Mouse (Mus musculus) inflammation-experienced regulatory T-cells, adult 6 months (primary cell): ENCODE measurements around the gene Ccdc93. TPM values are rescaled to one million over a fixed set of nuclear protein-coding genes. Genes with fewer than 3 reads are reported as not detected.

Experiments
- ATAC-seq: one replicate; pipeline ENCODE4 v1.8.0; 2017
- polyA plus RNA-seq, 3 experiments: library from polyadenylated mRNA; unstranded; fragments of 100-300 nt; shearing (Covaris generic); gene quantifications; one replicate each; pipeline ENCODE4 v1.2.1; 2017

The Ccdc93 gene
- polyA plus RNA-seq, 3 experiments from 2014 or later, result 16.2 to 18.5 (median 16.3) TPM

DNA sequence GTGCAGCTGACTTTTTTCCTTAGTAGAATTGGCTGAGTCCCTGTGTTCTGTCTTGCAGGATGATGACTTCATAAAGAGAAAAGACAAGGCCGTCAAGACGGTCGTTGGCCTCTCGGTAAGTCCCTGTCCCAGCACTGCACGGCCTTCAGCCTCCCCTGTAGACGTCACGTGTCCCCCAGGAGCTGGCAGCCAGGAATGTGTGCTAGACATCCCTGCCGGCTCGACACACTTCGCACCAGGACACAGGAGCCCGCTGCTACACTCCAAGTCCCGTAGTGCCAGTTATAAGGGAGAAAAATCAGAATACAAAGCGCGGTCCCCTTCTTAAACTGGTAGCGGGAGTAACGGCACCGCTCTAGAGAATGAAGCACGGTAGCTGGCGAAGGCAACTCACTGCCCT, 17.3 kb downstream of the Ccdc93 start:
- ATAC-seq, result no peak

DNA sequence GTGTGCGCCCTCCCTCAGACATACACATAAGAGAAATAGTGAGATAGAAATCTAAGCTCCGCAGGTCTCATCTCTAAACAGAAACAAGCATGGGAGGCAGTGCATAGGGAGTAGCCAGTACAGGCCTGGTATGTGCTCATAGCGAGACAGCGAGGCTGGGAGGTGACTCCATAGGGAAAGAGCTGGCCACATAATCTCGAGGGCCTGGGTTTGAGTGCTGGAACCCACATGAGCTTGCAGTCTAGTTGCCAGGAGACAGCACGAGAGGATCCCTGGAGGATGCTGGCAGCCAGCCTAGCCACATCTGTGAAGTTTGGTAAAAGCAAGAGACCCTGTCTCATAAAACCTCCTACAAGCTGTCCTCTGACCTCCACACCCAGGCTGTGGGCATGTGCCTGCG, 20.2 kb downstream of the Ccdc93 start:
- no peak for ATAC-seq

DNA sequence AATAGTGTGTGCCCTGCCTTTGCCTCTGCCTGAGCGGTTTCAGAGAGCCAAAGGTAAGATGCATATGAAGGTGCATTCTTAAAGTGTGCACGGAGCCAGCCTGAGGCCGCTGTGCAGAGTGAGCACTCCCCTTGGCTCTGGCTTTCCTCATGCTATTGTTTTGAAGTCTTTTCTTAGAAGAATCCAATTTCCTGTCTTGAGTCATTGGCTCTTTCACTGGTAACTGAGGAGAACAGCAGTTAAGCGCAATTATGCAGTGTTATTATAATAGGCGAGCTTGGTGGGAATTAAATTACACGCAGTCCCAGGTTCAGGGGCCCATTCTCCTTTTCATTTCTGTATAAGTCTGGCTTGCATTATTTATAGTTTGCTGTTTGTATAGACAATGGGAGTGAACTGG, 21.6 kb downstream of the Ccdc93 start:
- no peak for ATAC-seq

DNA sequence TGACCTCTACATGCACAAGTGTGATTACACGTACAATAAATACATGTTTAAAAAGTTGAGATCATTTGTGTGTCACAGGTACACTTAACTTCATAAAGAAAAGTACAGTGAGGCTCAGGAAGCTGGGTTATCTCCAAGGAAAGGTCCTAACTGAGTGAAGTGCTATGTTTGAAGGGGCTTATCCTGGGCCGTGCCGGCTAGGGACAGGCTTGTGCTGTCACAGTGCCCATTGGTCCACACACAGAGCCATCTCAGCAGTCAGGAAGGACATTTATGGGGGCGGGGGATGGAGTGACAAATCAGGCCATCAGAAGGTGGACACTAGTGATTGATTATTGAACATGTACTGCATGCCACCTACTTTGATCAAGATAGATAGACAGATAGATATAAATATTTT, 22.2 kb downstream of the Ccdc93 start:
- ATAC-seq, result no peak

DNA sequence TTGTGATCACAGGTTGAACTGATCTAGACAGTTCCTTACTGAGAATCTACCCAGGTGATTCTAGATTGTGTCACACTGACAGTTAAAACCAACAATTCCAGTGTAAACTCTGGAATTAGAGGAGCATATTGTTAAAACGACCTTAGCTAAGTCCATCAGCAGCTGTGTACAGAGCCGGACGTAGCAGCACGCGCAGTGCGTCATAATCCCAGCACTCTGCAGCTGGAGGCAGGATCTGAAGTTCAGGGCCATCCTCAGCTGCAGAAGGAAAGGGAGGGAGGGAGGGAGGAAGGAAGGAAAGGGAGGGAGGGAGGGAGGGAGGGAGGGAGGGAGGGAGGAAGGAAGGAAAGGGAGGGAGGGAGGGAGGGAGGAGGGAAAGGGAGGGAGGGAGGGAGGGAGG, 24.1 kb downstream of the Ccdc93 start:
- no peak for ATAC-seq

DNA sequence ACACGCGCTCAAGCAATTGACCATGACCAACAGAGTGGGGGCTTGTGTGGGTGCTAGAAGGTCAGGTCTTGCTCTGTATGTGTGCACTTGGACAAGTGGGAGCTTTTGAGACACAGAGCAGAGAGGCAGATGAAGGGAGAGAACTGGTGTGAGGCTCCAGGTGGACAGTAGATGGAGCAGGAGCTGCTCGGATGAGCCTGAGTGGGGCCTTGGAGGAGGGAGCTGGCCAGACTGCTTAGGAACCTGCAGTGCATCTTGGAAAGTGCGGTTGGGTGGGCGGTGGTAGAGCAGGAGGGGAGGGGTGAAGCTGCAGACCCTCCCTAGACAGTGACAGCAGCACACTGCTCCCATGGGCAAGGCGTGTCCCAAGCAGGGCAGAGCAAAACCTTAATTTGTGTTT, 29.2 kb downstream of the Ccdc93 start:
- no peak for ATAC-seq

DNA sequence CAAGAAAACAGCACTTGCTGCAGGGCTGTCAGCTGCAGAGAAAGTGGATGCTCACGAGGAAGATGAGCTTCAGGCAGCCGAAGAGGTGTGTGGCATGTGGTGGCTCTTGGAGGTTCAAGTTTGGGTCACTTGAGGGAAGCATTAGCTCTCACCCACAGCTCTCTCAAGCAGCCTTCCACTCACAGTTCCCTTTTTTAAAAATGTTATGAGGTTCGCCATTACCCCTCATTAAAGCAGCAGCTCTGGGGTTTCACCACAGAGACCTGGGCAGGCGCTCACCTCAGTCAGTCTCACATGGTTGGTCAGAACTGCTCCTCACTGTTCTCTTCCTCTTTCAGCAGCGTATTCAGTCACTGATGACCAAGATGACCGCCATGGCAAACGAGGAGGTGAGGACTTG, 31.0 kb downstream of the Ccdc93 start:
- no peak for ATAC-seq

DNA sequence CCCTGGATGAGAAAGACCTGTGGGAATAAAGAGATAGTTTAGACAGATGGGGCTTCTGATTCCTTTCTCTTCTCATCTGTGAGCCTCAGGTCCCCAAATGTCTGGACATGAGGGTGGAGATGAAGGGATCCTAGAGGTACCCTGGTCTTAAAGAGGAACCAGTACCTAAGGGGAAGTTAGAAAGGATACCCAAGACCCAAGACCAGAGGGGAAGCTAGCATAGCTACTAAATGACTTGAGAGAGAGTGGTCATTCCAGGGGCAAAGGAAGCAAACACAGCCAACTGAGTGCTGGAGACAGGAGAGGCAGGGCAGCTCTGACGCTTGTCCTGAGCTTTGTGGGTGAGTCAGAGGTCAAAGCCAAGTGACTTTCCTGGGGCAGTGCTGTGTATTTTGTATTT, 31.8 kb downstream of the Ccdc93 start:
- ATAC-seq, result no peak

DNA sequence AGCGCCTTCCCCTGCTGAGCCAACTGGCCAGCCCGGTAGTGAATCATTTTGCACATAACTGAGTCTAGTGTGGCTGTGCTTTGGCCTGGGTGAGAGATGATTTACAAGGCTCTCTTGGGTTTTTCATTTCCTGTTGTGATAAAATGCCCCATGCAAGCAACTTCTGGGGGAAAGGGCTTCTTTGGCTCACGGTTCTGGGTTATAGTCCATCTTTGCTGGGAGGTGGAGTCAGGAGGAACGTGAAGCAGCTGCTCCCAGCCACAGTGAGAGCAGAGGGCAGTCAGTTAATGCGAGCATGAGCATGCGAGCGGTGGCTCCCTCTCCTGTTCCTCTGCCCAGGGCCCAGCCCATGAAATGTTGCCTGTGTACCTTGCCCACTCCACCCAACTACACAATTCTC, 33.0 kb downstream of the Ccdc93 start:
- ATAC-seq, result no peak

DNA sequence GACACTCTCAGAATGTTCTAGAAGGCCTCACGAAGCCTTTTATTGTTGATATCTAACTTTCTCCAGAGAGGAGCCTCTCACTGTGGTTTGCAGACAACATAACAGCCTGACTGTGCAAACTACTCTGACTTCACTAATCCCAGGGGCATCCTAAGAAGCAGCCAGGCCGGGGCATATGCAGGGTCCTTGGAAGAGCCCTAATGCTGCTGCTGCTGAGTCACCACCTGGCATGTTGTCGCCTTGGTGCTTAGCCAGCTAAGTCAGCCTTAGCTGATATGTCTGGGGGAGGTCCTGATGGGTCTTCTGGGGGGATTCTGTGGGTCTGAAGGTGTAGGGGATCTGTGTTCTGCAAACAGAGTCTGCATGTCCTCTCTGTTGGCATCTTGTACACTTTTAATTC, 35.4 kb downstream of the Ccdc93 start:
- no peak for ATAC-seq

DNA sequence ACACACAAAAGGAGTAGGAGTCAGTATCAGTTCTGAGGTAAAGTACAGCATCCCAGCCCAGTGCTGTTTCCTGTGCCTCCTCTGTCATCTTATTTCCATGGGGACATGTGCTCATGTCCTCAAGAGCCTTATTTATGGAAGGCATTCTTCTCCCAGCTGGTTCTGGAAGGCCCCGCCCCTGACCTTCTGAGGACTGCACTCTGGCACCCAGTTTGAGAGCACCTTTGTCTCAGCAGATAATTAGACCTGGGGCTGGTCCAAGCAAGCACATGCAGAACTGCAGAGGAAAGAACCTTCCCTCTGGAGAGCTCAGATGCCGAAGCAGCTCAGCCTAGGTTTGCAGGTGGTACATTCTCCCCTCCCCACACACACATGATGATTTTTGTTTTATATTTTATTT, 37.4 kb downstream of the Ccdc93 start:
- ATAC-seq, result no peak

DNA sequence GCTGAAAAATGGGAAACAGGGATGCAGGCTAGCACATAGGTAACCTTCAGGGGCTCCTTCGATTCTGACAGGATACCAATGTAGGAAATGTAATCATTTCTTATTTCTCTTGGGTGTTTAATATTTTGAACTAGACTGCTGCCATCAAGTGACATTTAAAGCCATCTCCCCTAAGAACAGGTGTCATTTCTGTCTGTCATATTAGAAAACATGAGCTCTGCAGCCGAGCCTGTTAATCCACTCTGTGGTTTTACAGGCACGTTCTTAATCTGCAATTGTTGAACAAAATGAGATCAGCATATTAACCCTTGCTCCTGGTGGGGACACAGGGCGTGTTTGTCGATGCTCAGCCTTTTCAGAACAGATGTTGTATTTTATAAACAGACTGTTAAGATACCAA, 40.7 kb downstream of the Ccdc93 start:
- no peak for ATAC-seq

DNA sequence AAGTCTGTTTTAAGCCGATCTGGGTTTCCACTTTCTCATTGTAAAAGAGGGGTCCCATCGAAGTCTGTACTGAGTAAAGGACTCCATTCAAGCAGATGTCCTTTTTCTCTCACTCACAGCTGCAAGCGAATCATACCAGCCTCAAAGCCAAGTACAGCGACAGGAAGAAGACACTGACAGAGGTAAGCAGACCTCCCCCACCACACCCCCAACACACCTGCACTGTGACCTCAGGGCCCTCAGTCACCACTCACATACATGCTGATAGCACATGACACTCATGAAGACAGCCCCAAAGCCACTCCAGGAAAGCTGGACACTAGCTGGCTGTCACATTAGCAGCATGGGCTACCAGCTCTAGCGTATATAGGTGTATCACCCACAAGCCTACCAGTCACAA, 46.9 kb downstream of the Ccdc93 start:
- no peak for ATAC-seq

DNA sequence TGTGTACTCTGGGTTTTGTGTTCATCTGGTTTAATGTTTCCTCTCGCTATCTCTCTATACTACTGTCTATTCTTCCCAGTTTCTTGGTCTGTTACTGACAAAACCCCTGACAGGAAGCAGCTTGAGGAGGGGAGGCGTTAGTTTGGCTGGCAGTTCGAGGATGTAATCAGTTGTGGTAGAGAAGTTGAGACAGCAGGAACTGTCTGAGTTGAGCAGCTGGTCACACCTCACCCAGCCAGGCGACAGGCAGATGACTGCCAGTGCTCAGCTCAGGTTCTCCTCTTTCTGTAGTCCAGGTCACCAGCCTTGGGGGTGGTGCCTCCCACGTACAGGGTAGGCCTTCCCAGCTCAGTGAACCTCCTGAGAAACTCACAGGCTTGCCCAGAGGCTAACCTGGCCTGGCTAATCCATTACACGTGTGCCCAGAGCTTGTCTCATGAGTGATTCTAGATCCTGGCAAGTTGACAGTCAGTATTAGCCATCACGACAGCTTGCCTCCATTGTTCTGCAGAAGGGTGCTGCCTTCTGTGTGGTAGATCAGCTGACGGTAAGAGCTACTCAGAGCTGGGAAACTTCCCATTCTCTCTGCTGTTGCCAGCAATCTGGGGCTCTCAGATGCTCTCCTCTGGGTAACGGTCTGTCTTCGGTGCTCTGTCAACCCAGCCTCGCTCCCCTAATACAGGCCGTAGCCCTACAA, 47.6 kb downstream of the Ccdc93 start:
- ATAC-seq, result no peak

DNA sequence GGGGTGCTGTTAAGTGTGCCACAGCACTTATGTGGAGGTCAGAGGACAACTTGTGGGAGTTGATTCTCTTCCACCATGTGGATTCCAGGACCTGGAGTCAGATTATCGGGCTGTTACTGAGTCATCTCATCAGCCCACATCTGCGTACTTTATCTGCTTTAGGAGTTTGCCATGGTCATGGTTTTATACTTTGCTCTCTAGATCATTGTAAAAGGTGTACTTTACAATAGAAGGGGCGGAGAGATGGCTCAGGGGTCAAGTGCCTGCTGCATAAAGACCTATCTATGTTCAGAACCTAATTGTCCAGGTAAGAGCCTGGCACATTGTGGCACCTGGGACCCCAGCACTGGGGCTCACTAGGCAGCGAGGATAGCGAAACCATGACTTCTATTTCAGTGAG, 48.6 kb downstream of the Ccdc93 start:
- ATAC-seq, result no peak

DNA sequence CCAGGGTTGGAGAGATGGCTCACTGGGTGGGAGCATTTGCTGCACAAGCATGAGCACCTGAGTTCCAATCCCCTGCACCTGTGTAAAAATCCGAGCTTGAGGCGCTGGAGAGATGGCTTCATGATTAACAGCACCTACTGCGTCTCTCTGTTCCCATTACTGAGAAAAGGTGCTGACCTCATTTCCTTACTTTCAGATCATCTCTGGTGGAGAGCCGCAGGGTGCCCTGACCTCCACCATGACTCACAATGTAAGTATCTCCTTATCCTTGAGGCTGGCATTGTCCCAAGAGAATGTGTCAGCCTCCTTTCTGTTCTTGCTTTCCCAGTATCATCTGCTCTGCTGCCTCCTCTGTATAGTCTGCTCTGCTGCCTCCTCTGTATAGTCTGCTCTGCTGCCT, 52.2 kb downstream of the Ccdc93 start:
- no peak for ATAC-seq

DNA sequence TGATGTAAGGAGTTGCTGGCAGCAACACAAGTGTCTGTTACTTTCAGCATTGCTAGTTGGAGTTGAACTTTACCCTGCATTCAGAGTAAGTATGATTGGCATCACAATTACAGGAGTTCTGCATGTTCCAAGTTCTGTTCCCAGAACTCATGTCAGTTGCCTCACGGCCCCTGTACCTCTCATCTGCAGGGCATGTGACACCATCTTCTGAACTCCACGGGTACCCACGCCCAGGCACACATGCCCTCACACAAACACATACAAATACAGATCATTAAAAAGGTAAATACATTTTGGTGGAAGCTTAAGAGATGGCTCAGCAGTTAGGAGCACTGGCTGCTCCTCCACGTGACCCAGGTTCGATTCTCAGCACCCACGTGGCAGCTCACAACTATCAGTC, 56.0 kb downstream of the Ccdc93 start:
- ATAC-seq, result no peak

DNA sequence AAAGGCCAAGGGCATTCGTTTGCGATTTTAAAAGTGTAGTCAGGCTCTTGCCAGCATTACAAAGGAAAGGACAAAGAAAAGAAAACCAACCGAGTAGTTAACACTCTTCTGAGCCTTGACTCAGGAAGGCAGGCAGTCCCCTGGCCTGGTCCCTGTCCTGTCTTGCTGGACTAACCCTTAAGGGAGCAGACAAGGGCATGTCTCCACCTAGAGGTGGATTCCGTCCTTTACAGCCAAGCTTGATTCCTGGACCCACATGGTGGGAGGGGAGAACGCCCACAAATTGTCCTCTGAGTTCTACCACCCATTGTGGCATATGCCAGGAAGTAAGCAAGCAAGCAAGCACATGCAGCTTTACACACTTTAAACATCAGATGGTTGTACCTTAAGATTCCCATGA, 59.4 kb downstream of the Ccdc93 start:
- ATAC-seq, result no peak

DNA sequence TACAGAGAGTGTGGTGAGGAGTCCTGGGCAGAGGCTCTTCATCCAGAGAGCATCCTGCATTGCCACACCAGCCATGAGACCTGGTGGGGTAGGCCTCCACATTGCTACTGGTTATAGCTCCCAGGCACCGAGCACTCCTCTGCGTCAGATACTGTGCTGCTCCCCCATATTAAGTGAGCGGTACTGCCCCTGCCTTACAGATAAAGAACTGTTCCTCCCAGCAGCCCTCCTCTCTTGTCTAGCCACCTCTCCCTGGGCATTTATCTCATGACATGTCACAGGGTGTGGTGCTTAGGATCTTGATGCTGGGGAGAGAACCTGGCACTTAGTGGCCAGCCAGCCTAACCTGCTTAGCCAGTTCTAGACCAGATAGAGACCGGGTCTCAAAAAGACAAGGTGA, 66.2 kb downstream of the Ccdc93 start:
- no peak for ATAC-seq

DNA sequence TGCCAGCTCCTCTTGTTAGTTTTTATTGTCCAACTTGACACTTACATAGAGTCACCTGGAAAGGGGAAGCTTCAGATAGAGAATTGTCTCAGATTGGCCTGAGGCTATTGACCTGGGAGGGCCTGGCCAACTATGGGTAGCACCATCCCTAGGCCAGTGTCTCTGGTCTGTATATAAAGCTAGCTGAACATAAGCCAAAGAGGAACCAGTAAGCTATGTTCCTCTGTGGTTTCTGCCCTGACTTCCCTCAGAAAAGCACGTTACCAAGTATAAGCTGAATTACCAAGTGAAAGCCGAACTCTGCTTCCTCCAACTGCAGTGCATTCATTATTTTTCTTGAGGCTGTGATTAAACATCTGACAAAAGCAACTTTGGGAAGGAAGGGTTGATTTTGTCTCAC, 77.9 kb downstream of the Ccdc93 start:
- no peak for ATAC-seq

DNA sequence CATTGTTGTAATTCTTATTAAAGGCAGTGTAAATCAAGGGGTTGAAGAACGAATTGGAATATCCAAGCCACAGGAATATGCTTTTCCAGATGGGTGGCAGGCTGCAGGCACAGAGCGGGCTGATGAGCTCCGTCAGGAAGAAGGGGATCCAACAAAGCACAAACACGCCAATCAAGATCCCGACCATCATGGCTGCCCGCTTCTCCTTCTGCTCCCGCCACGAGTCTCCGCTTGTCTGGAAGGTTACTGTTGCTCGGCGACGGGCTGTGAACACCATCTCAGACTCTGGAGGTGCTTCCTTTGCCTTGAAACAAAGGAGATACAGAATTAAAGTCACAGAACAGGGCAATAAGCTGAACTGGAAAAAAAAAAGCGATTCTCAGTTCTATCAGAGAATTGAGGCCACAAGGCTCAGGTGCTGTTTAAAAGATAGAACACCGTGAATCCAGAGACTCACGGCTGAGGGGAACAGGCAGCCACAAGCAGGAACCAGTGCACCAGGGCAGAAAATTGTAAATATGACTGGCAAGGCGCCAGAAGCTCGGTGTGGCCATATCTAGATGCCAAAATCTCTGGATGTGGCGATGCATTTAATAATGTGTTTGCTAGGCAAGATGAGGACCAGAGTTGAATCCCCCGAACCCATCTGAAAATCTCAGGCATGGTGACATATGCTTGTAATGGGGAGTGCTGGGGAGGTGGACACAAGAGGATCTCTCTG, 79.7 kb downstream of the Ccdc93 start:
- no peak for ATAC-seq

DNA sequence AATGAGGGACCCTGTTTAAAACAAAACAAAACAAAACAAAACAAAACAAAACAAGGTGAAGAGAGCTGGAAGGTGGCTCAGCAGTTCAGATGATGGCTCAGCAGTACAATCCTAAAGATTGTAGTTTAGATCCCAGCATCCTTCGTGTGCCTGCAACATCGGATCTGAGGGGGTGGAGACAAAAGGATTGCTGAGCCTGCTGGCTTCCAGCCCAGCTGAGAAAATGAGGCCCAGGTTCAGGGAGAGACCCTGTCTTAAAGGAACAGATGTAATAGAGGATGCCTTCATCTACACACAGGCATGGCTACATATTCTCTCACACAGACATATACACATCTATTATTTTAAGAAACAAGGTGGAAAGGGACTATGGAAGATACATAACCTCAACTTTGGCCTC, 80.3 kb downstream of the Ccdc93 start:
- no peak for ATAC-seq

DNA sequence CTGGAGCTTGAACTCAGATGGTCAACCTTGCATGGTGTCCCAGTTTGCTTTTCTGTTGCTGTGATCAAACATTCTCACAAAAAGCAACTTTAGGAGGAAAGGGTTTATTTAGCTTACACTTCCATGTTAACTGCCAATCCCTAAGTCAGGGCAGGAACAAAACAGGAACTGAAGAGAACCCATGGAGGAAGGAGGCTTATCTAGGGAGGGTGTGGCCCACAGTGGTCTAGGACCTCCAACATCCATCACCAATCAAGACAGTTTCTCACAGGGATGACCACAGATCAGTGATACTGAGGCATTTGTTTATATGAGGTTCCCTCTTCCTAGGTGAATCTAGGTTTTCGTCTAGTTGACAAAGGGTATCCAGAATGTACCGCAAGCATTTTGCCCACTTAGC, 81.1 kb downstream of the Ccdc93 start:
- no peak for ATAC-seq

DNA sequence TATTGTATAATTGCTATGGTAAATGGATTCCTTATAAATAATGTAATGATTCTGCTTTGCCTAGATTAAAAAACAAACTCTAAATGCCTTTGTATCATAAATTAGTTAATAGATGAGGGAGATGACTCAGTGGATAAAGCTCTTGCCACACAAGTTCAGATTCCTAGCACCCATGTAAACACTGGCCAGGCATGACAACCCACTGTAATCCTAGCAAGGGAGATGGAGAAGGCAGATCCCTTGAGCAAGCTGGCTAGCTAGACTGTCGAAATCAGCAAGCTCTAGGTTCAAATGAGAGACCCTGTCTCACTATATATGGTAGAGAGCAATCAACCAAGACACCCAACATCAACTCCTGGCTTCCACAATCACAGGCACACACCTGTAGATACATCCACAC, 87.8 kb downstream of the Ccdc93 start:
- no peak for ATAC-seq

DNA sequence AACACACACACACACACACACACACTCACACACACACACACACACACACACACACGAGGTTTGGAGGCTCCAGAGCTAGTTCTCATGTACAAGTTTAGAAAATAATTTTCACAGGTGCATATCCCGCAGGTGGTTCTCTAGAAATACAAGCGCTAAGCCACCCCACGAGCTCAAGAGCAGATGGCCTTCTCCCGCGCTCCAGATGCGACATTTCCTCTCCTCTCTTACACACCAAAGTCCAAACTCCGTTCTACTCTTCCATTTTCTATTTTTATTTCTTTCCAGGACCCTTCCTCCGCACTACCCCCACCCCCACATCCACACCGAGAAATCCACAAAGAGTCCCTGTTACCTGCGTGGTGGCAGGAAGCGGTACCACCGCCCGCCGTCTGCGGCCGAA, 96.2 kb downstream of the Ccdc93 start:
- ATAC-seq, result no peak
